Comparison of ENCODE assay signal across 19 mouse cellular contexts in genomic region chr2:4481154-4481553, GRCm38 (mm10).
DNase-seq lines count a peak whose midpoint lies in the region; ATAC-seq and TF ChIP-seq lines count a peak whose summit lies in the region.
"Had no signal": no experiment of that assay in that cellular context is flagged by ENCODE, and none has a peak within 500 bp of the region (broad histone marks: within the 10 kb centered on the region; RNA-seq: fewer than 3 reads in every experiment).

No protein-coding gene starts in this region.

- WGBS in cerebellum, adult 2 months: 40% methylated on average over 11 of the region's 11 CpGs
- WGBS in kidney, embryonic 16.5 days: 43% methylated on average over 11 of the region's 11 CpGs
- 63% methylated on average over 11 of the region's 11 CpGs for WGBS in hindbrain, embryonic 12.5 days
- WGBS in midbrain, embryonic 15.5 days: 49% methylated on average over 11 of the region's 11 CpGs

- ATAC-seq in kidney, embryonic 16.5 days (ENCODE audit: low FRiP score, low TSS enrichment): peak; percentile 47; the same call in 1 of the 2 replicates
- peak; percentile 67 for ATAC-seq in hindbrain, embryonic 12.5 days (ENCODE audit: low FRiP score)
- peak; percentile 53; the same call in 1 of the 2 replicates for ATAC-seq in midbrain, embryonic 15.5 days (replicated peaks)
- ATAC-seq: intestine, embryonic 15.5 days had no signal

- no peaks in the 10 kb centered on the region for H3K9me3 ChIP-seq in kidney, embryonic 16.5 days (ENCODE audit: low read length)
- no peaks in the 10 kb centered on the region for H3K9me3 ChIP-seq in hindbrain, embryonic 12.5 days (replicated peaks)
- no peaks in the 10 kb centered on the region for H3K9me3 ChIP-seq in midbrain, embryonic 15.5 days
- H3K9me3 ChIP-seq: embryonic facial prominence, embryonic 15.5 days; forebrain, embryonic 10.5 days; intestine, embryonic 15.5 days; neural tube, embryonic 12.5 days had no signal

- no peaks in the 10 kb centered on the region for H3K27me3 ChIP-seq in cerebellum, adult 2 months (ENCODE audit: control insufficient read depth, insufficient read depth, low read length)
- H3K27me3 ChIP-seq in kidney, embryonic 16.5 days (ENCODE audit: insufficient read depth, low read length): no peaks in the 10 kb centered on the region
- H3K27me3 ChIP-seq in hindbrain, embryonic 12.5 days: no peaks in the 10 kb centered on the region
- no peaks in the 10 kb centered on the region for H3K27me3 ChIP-seq in midbrain, embryonic 15.5 days (replicated peaks)
- H3K27me3 ChIP-seq: embryonic facial prominence, embryonic 15.5 days; intestine, embryonic 15.5 days; neural tube, embryonic 12.5 days had no signal

- DNase-seq in cerebellum, postnatal 10 days: peak; percentile 54 to 61
- no peak for DNase-seq in cerebellum, adult 2 months
- DNase-seq in kidney, postnatal 4 days: no peak
- no peak for DNase-seq in lung, postnatal 10 days
- DNase-seq in lung, postnatal 4 days: no peak
- DNase-seq: adrenal gland, adult 8-10 months; cerebellum, adult 11 months; cerebellum, postnatal 36 days; gastrocnemius, postnatal 25 days; heart, postnatal 14 days; kidney, postnatal 36 days; thymus, adult 18-20 months had no signal

- H3K36me3 ChIP-seq in kidney, embryonic 16.5 days (ENCODE audit: insufficient read depth, low read length): no peaks in the 10 kb centered on the region
- H3K36me3 ChIP-seq in hindbrain, embryonic 12.5 days: peaks cover 12% of the 10 kb centered on the region
- no peaks in the 10 kb centered on the region; the same call in 1 of the 2 replicates for H3K36me3 ChIP-seq in midbrain, embryonic 15.5 days (replicated peaks)
- H3K36me3 ChIP-seq: embryonic facial prominence, embryonic 15.5 days; intestine, embryonic 15.5 days had no signal

- H3K4me2 ChIP-seq in kidney, embryonic 16.5 days (replicated peaks; ENCODE audit: low read depth, low read length): no peak overlapping the region
- H3K4me2 ChIP-seq in hindbrain, embryonic 12.5 days (replicated peaks): no peak overlapping the region
- no peak overlapping the region for H3K4me2 ChIP-seq in midbrain, embryonic 15.5 days
- H3K4me2 ChIP-seq: embryonic facial prominence, embryonic 15.5 days; intestine, embryonic 15.5 days; neural tube, embryonic 12.5 days had no signal

- TF ChIP-seq CTCF in cerebellum, adult 2 months (IDR thresholded peaks at IDR 0.05; ENCODE audit: borderline replicate concordance, insufficient read depth, low read depth, low read length): no peak

- H3K27ac ChIP-seq in cerebellum, adult 2 months (ENCODE audit: insufficient read depth, low read length): no peak overlapping the region
- H3K27ac ChIP-seq in kidney, embryonic 16.5 days (ENCODE audit: low read length): no peak overlapping the region
- 0 out of 2 replicates have a peak overlapping the region, but pooled peaks have one; percentile 18 for H3K27ac ChIP-seq in hindbrain, embryonic 12.5 days
- H3K27ac ChIP-seq in midbrain, embryonic 15.5 days: peak overlapping the region; percentile 14; the same call in 1 of the 2 replicates
- H3K27ac ChIP-seq: embryonic facial prominence, embryonic 15.5 days; forebrain, embryonic 10.5 days; intestine, embryonic 15.5 days; neural tube, embryonic 12.5 days had no signal

- H3K9ac ChIP-seq in kidney, embryonic 16.5 days (replicated peaks; ENCODE audit: low read length): no peak overlapping the region
- no peak overlapping the region for H3K9ac ChIP-seq in hindbrain, embryonic 12.5 days
- no peak overlapping the region for H3K9ac ChIP-seq in midbrain, embryonic 15.5 days
- H3K9ac ChIP-seq: embryonic facial prominence, embryonic 15.5 days; intestine, embryonic 15.5 days; neural tube, embryonic 12.5 days had no signal

- no peaks in the 10 kb centered on the region for H3K4me1 ChIP-seq in cerebellum, adult 2 months (ENCODE audit: control insufficient read depth, insufficient read depth, low read length)
- 0 out of 2 replicates have a peak, but pooled peaks cover 4% of the 10 kb centered on the region for H3K4me1 ChIP-seq in kidney, embryonic 16.5 days (ENCODE audit: insufficient read depth, low read length)
- H3K4me1 ChIP-seq in hindbrain, embryonic 12.5 days: peaks cover 9% of the 10 kb centered on the region; the same call in 1 of the 2 replicates
- no peaks in the 10 kb centered on the region for H3K4me1 ChIP-seq in midbrain, embryonic 15.5 days
- H3K4me1 ChIP-seq: intestine, embryonic 15.5 days; neural tube, embryonic 12.5 days had no signal

- no peak for TF ChIP-seq POLR2A in cerebellum, adult 2 months (IDR thresholded peaks at IDR 0.05; ENCODE audit: borderline replicate concordance, insufficient read depth, low read length)

- H3K4me3 ChIP-seq in cerebellum, adult 2 months (replicated peaks; ENCODE audit: insufficient read depth, low read depth, low read length): no peak overlapping the region
- no peak overlapping the region for H3K4me3 ChIP-seq in kidney, embryonic 16.5 days (ENCODE audit: low read length)
- no peak overlapping the region for H3K4me3 ChIP-seq in hindbrain, embryonic 12.5 days
- H3K4me3 ChIP-seq in midbrain, embryonic 15.5 days: no peak overlapping the region
- H3K4me3 ChIP-seq: embryonic facial prominence, embryonic 15.5 days; forebrain, embryonic 10.5 days; intestine, embryonic 15.5 days; neural tube, embryonic 12.5 days had no signal

Comparison
In these comparisons a context has a peak if more than half of its experiments do, and no peak if none do; other contexts are left out.
1. DNase-seq: peak in cerebellum, postnatal 10 days (2 of 2); none in cerebellum, adult 2 months (0 of 2), kidney, postnatal 4 days (0 of 2), lung, postnatal 10 days (single experiment) and lung, postnatal 4 days (0 of 2).
2. H3K27ac ChIP-seq: peak in hindbrain, embryonic 12.5 days (single experiment) and midbrain, embryonic 15.5 days (single experiment); none in cerebellum, adult 2 months (single experiment) and kidney, embryonic 16.5 days (single experiment).
3. Peak in every context shown above with its lines, with median percentiles within 50 percentile points of each other: ATAC-seq.